8 mouse cellular contexts compared by ENCODE assay signal in genomic region chrX:52949713-52950112, GRCm38 (mm10). TPM values are rescaled to one million over a fixed set of nuclear protein-coding genes. Genes with fewer than 3 reads are reported as not detected.
DNase-seq lines count a peak whose midpoint lies in the region; ATAC-seq and TF ChIP-seq lines count a peak whose summit lies in the region.
"Had no signal": no experiment of that assay in that cellular context is flagged by ENCODE, and none has a peak within 500 bp of the region (broad histone marks: within the 10 kb centered on the region; RNA-seq: fewer than 3 reads in every experiment).

No protein-coding gene starts in this region.

- no peaks in the 10 kb centered on the region for H3K36me3 ChIP-seq in intestine, postnatal 0 days (ENCODE audit: control insufficient read depth, insufficient read depth)
- no peaks in the 10 kb centered on the region for H3K36me3 ChIP-seq in intestine, embryonic 15.5 days
- no peaks in the 10 kb centered on the region; the same call in 1 of the 2 replicates for H3K36me3 ChIP-seq in ES-E14 (ENCODE audit: control insufficient read depth, insufficient read depth, low read length, poor library complexity, severe bottlenecking)
- peaks cover 22% of the 10 kb centered on the region; the same call in 1 of the 2 replicates for H3K36me3 ChIP-seq in forebrain, embryonic 15.5 days

- 62% methylated on average over 2 of the region's 2 CpGs for WGBS in intestine, postnatal 0 days
- 71% methylated on average over 2 of the region's 2 CpGs for WGBS in intestine, embryonic 15.5 days
- WGBS in forebrain, embryonic 15.5 days: 67% methylated on average over 2 of the region's 2 CpGs

- in situ Hi-C loops in ES-E14 (cut with MboI; ENCODE audit: low sequenced_read_pairs in 2 of 2, unreplicated experiment in 2 of 2): no loop called here

- peak; percentile 61 for TF ChIP-seq CTCF in intestine, postnatal 0 days (IDR thresholded peaks at IDR 0.05; ENCODE audit: low read depth)

- no peak overlapping the region for H3K27ac ChIP-seq in intestine, postnatal 0 days (ENCODE audit: low read depth, low read length)
- no peak overlapping the region for H3K27ac ChIP-seq in intestine, embryonic 15.5 days
- H3K27ac ChIP-seq in ES-E14 (ENCODE audit: insufficient read depth, low read depth, low read length, poor library complexity, severe bottlenecking): no peak overlapping the region
- H3K27ac ChIP-seq in forebrain, embryonic 15.5 days (replicated peaks): no peak overlapping the region
- H3K27ac ChIP-seq: neural tube, embryonic 13.5 days had no signal

- ATAC-seq in intestine, postnatal 0 days: no peak
- no peak for ATAC-seq in intestine, embryonic 15.5 days
- no peak for ATAC-seq in forebrain, embryonic 15.5 days (replicated peaks)

- no peak overlapping the region for H3K4me3 ChIP-seq in intestine, postnatal 0 days (ENCODE audit: low read depth, low read length)
- no peak overlapping the region for H3K4me3 ChIP-seq in intestine, embryonic 15.5 days (replicated peaks)
- H3K4me3 ChIP-seq in ES-E14 (ENCODE audit: insufficient read depth in 1 of 2, low read depth in 1 of 2, low read length in 2 of 2, poor library complexity in 1 of 2, severe bottlenecking in 1 of 2): no peak overlapping the region
- no peak overlapping the region for H3K4me3 ChIP-seq in forebrain, embryonic 15.5 days
- H3K4me3 ChIP-seq: neural tube, embryonic 13.5 days had no signal

- no peaks in the 10 kb centered on the region for H3K27me3 ChIP-seq in intestine, postnatal 0 days (replicated peaks; ENCODE audit: control insufficient read depth, insufficient read depth, low read length)
- no peaks in the 10 kb centered on the region for H3K27me3 ChIP-seq in intestine, embryonic 15.5 days (replicated peaks)
- no peaks in the 10 kb centered on the region for H3K27me3 ChIP-seq in forebrain, embryonic 15.5 days
- H3K27me3 ChIP-seq: neural tube, embryonic 13.5 days had no signal

- peak; percentile 42 to 58 for DNase-seq in B cell, adult 2 months
- peak; percentile 6 for DNase-seq in ES-E14 (ENCODE audit: low read depth, low spot score)
- DNase-seq in kidney, postnatal 4 days: peak; percentile 34 to 36
- no peak for DNase-seq in urinary bladder, postnatal 25 days (ENCODE audit: low spot score)

- H3K9ac ChIP-seq in intestine, postnatal 0 days (ENCODE audit: low read depth, low read length): no peak overlapping the region
- H3K9ac ChIP-seq in intestine, embryonic 15.5 days: no peak overlapping the region
- no peak overlapping the region for H3K9ac ChIP-seq in ES-E14 (ENCODE audit: insufficient read depth, low read depth, low read length, poor library complexity, severe bottlenecking)
- H3K9ac ChIP-seq in forebrain, embryonic 15.5 days (replicated peaks): no peak overlapping the region
- H3K9ac ChIP-seq: neural tube, embryonic 13.5 days had no signal

- H3K9me3 ChIP-seq in intestine, postnatal 0 days (ENCODE audit: control insufficient read depth): no peaks in the 10 kb centered on the region
- no peaks in the 10 kb centered on the region for H3K9me3 ChIP-seq in intestine, embryonic 15.5 days
- no peaks in the 10 kb centered on the region for H3K9me3 ChIP-seq in ES-E14 (ENCODE audit: control insufficient read depth, insufficient read depth, low read depth, low read length)
- H3K9me3 ChIP-seq in forebrain, embryonic 15.5 days: no peaks in the 10 kb centered on the region
- H3K9me3 ChIP-seq: neural tube, embryonic 13.5 days had no signal

- H3K4me1 ChIP-seq in intestine, postnatal 0 days (replicated peaks; ENCODE audit: control insufficient read depth, insufficient read depth, low read length): no peaks in the 10 kb centered on the region
- H3K4me1 ChIP-seq in intestine, embryonic 15.5 days (replicated peaks): no peaks in the 10 kb centered on the region
- no peaks in the 10 kb centered on the region for H3K4me1 ChIP-seq in ES-E14 (ENCODE audit: control insufficient read depth in 2 of 2, insufficient read depth in 2 of 2, low read length in 2 of 2, poor library complexity in 1 of 2)
- no peaks in the 10 kb centered on the region for H3K4me1 ChIP-seq in forebrain, embryonic 15.5 days
- H3K4me1 ChIP-seq: neural tube, embryonic 13.5 days had no signal

- no peak overlapping the region for H3K4me2 ChIP-seq in intestine, postnatal 0 days (replicated peaks; ENCODE audit: low read depth)
- no peak overlapping the region for H3K4me2 ChIP-seq in intestine, embryonic 15.5 days (replicated peaks)
- no peak overlapping the region for H3K4me2 ChIP-seq in forebrain, embryonic 15.5 days (replicated peaks)
- H3K4me2 ChIP-seq: neural tube, embryonic 13.5 days had no signal

TF ChIP-seq in ES-E14, 5 proteins besides CTCF, POLR2A, EP300 and RAD21:
- no peak for TF ChIP-seq ZC3H11A (IDR thresholded peaks at IDR 0.05; ENCODE audit: borderline replicate concordance, low read depth, low read length)
- no peak for TF ChIP-seq HCFC1 (IDR thresholded peaks at IDR 0.05; ENCODE audit: borderline replicate concordance, insufficient read depth, low read length)
- TF ChIP-seq MAFK (IDR thresholded peaks at IDR 0.05; ENCODE audit: insufficient read depth, low read depth, low read length): no peak
- TF ChIP-seq ZNF384 (IDR thresholded peaks at IDR 0.05; ENCODE audit: low read depth, low read length): no peak
- no peak for TF ChIP-seq CHD2 (IDR thresholded peaks at IDR 0.05; ENCODE audit: low read depth, low read length)

RNA-seq across cellular contexts. Expression of gene Phf6, which starts 37.6 kb away (rescaled TPM):
- 5.9 and 6.3 TPM in 2 replicates for polyA plus RNA-seq in intestine, postnatal 0 days (2015; fragmentation: Nextera tagmentation; extraction: Ambion mirVana)
- polyA plus RNA-seq in intestine, embryonic 15.5 days (2015; fragmentation: Nextera tagmentation; extraction: Ambion mirVana): 22.4 and 28.6 TPM in 2 replicates
- total RNA-seq in ES-E14 (2012; rRNA removed): 11.3 and 14.3 TPM in 2 replicates
- polyA plus RNA-seq in forebrain, embryonic 15.5 days (2015; fragmentation: Nextera tagmentation; extraction: Ambion mirVana): 94.6 and 97.5 TPM in 2 replicates

RNA-seq across cellular contexts. Expression of gene Hprt, which starts 38.2 kb away (rescaled TPM):
- polyA plus RNA-seq in intestine, postnatal 0 days (2015; fragmentation: Nextera tagmentation; extraction: Ambion mirVana): 217 and 219 TPM in 2 replicates
- 258 and 283 TPM in 2 replicates for polyA plus RNA-seq in intestine, embryonic 15.5 days (2015; fragmentation: Nextera tagmentation; extraction: Ambion mirVana)
- total RNA-seq in ES-E14 (2012; rRNA removed): 0.53 and 1.6 TPM in 2 replicates
- polyA plus RNA-seq in forebrain, embryonic 15.5 days (2015; fragmentation: Nextera tagmentation; extraction: Ambion mirVana): 85.4 and 86.5 TPM in 2 replicates
